Mouse (Mus musculus) midbrain, embryonic 16.5 days (tissue): ENCODE results near the gene Ubp1. TPM values are rescaled to one million over a fixed set of nuclear protein-coding genes. Genes with fewer than 3 reads are reported as not detected.

ENCODE experiments used
- ATAC-seq: fragments of 200-750 bp; cut with Nextera tagmentation; 2 replicates; pipeline ENCODE4 v1.8.0; 2017; ENCODE audit warnings: moderate TSS enrichment
- H3K27ac ChIP-seq: fragments of 300-500 bp; sonication (generic); 2 replicates; pipeline ENCODE4 v1.5.1; 2014; ENCODE audit warnings: mild to moderate bottlenecking, low read length, mixed read lengths
- H3K27me3 ChIP-seq: fragments of 300-500 bp; sonication (generic); 2 replicates; pipeline ENCODE4 v1.6.1; 2014; ENCODE audit warnings: low read depth, low read length, mixed read lengths; ENCODE audit not compliant: control insufficient read depth, insufficient read depth
- H3K36me3 ChIP-seq: fragments of 300-500 bp; sonication (generic); 2 replicates; pipeline ENCODE4 v1.6.1; 2014; ENCODE audit warnings: mild to moderate bottlenecking, low read length, moderate library complexity, mixed read lengths; ENCODE audit not compliant: control insufficient read depth, insufficient read depth
- H3K4me1 ChIP-seq: fragments of 300-500 bp; sonication (generic); 2 replicates; pipeline ENCODE4 v1.6.1; 2014; ENCODE audit warnings: mild to moderate bottlenecking, low read length, mixed read lengths; ENCODE audit not compliant: control insufficient read depth, insufficient read depth
- H3K4me2 ChIP-seq: fragments of 300-500 bp; sonication (generic); 2 replicates; pipeline ENCODE4 v1.6.1; 2014; ENCODE audit warnings: mild to moderate bottlenecking, low read length, mixed read lengths
- H3K4me3 ChIP-seq: fragments of 300-500 bp; sonication (generic); 2 replicates; pipeline ENCODE4 v1.5.1; 2014; ENCODE audit warnings: low read depth, mild to moderate bottlenecking, low read length, moderate library complexity, mixed read lengths
- H3K9ac ChIP-seq: fragments of 300-500 bp; sonication (generic); 2 replicates; pipeline ENCODE4 v1.6.1; 2014; ENCODE audit warnings: low read depth, low read length, mixed read lengths
- H3K9me3 ChIP-seq: fragments of 300-500 bp; sonication (generic); replicated peaks from 2 replicates; pipeline ENCODE4 v1.6.1; 2014; ENCODE audit warnings: mild to moderate bottlenecking, low read length, mixed read lengths; ENCODE audit not compliant: control insufficient read depth, poor library complexity, severe bottlenecking
- WGBS: fragments of 180-500 bp; shearing (Covaris S2); extraction: QIAGEN DNeasy Blood & Tissue Kit; methylation state at CpG from one replicate; pipeline ENCODE4 v1.1.7; 2014; 5-methylcytosine and 5-hydroxymethylcytosine counted together
- polyA plus RNA-seq: library from polyadenylated mRNA; unstranded; fragments of >200 nt; fragmentation: Nextera tagmentation; extraction: Ambion mirVana; gene quantifications from 2 replicates; pipeline ENCODE4 v1.2.1, GENCODE M21; 2015

Ubp1 gene
- polyA plus RNA-seq, 1 experiment from 2014 or later = 26.9 TPM

DNA sequence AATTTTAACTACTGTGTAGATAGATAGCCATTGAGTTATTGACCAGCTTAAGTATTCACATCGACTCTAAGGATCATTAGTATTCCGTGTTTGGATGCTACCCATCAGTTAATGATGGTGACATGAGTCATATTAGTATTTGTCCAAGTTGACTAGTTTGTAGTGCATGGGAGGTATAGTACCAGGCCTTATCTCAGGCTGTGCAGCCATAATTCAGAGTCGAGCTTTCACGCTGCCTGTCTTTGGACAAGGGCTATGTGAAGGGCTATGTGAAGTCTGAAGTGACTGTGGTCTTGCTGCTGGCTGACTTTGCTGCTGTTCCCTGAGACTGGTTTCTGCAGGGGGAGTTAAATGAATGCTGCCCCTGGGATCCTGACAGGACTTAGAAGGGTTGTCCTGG is 27.0 kb downstream of the Ubp1 start:
- H3K36me3 ChIP-seq = peaks cover 14% of the 10 kb centered on the region; the same call in 1 of the 2 replicates
- H3K27ac ChIP-seq = no peak overlapping the region
- H3K27me3 ChIP-seq = no peaks in the 10 kb centered on the region
- H3K4me1 ChIP-seq = no peaks in the 10 kb centered on the region
- H3K9ac ChIP-seq = no peak overlapping the region
- H3K9me3 ChIP-seq = no peaks in the 10 kb centered on the region
- H3K4me2 ChIP-seq = no peak overlapping the region
- 97% methylated on average over 4 of the region's 4 CpGs for WGBS
- no peak for ATAC-seq
- H3K4me3 ChIP-seq = no peak overlapping the region

DNA sequence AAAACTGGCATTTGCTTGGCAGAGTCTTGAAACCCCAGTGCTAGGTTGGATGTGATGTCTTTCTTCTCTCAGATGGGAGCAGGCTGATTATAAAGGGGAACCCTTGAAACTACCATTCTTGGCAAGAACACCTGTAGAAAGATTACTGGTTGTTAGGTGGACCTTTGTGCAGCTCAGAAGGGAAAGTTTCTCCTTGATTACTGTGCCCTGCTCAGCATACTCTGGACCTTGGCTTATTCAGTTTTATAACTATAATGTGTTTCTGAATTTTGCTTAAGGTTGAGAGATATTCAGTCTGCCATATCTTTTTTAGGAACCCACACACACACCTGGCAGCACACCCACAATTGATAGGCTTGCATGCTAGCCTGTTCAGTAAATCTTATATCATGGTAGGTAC is 33.0 kb downstream of the Ubp1 start:
- Histone ChIP-seq H3K4me3 (no peak overlapping the region), H3K27ac (no peak overlapping the region), H3K36me3 (peaks cover 24% of the 10 kb centered on the region), H3K9me3 (no peaks in the 10 kb centered on the region), H3K9ac (no peak overlapping the region), H3K4me2 (no peak overlapping the region), H3K27me3 (no peaks in the 10 kb centered on the region), H3K4me1 (no peaks in the 10 kb centered on the region)
- no peak for ATAC-seq

DNA sequence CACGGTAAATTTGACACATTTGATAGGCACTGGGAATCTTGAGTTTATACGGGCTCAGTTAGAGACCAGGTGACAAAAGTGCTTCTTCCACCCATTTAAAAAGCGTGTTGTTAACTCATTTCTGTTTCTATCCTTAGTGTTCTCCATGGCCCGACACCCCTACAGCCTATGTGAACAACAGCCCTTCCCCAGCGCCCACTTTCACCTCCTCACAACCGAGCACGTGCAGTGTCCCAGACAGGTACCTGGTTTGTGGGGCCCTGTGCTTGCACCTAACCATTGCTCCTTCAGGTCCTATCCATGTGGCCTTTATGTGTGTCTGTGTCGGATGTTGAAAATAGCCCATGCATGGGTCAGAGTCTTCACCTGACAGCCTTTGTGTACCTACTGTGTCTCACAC is 33.7 kb downstream of the Ubp1 start:
- Histone ChIP-seq H3K36me3 (peaks cover 26% of the 10 kb centered on the region), H3K9me3 (no peaks in the 10 kb centered on the region), H3K4me1 (no peaks in the 10 kb centered on the region), H3K4me3 (no peak overlapping the region), H3K4me2 (no peak overlapping the region), H3K9ac (no peak overlapping the region), H3K27ac (no peak overlapping the region), H3K27me3 (no peaks in the 10 kb centered on the region)
- 96% methylated on average over 8 of the region's 8 CpGs for WGBS
- no peak for ATAC-seq

DNA sequence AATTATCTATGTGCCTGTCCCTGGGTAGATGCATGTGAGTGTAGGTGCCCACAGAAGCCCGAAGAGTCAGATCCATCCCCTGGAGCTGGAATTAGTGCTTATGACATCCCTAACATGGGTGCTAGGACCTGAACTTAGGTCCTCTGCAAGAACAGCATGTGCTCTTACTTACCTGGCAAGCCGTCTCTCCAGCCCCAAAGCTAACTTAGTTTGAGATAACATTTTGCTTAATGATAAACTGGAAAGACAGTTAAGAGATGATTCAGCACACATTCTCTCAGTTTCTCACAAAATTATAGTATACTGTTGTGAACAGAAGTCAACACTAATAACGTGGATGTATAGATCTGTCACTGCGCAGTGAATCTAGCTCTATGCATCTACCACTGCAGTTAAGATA is 36.1 kb downstream of the Ubp1 start:
- whole genome bisulfite sequencing = 97% methylated on average over 4 of the region's 4 CpGs
- Histone ChIP-seq H3K36me3 (peaks cover 32% of the 10 kb centered on the region), H3K4me1 (no peaks in the 10 kb centered on the region), H3K4me3 (no peak overlapping the region), H3K9me3 (no peaks in the 10 kb centered on the region), H3K27ac (no peak overlapping the region), H3K4me2 (no peak overlapping the region), H3K27me3 (no peaks in the 10 kb centered on the region), H3K9ac (no peak overlapping the region)
- ATAC-seq = no peak

DNA sequence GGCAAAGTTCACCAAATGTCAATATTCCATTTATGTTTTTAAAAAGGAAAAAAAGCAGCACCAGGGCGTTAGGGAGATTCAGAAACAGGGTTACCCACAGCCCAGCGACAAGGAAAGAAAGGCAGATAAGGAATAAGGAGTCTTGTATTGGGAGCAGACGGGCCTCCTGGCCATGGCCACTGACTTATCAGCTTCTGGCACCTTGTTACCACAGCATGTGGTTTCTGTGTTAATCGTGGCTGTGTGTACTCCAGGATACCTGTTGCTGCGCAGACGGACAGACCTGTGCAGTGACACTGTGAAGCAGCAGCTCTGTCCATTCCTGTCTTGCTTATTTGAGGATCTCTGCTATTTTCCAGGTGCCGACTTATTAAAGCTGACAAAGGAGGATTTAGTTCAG is 38.2 kb downstream of the Ubp1 start:
- H3K27me3 ChIP-seq = no peaks in the 10 kb centered on the region
- H3K4me1 ChIP-seq = no peaks in the 10 kb centered on the region
- H3K36me3 ChIP-seq = peaks cover 38% of the 10 kb centered on the region
- 93% methylated on average over 7 of the region's 7 CpGs for WGBS
- no peak overlapping the region for H3K4me2 ChIP-seq
- no peak overlapping the region for H3K27ac ChIP-seq
- H3K9me3 ChIP-seq = no peaks in the 10 kb centered on the region
- H3K9ac ChIP-seq = no peak overlapping the region
- no peak overlapping the region for H3K4me3 ChIP-seq
- no peak for ATAC-seq

DNA sequence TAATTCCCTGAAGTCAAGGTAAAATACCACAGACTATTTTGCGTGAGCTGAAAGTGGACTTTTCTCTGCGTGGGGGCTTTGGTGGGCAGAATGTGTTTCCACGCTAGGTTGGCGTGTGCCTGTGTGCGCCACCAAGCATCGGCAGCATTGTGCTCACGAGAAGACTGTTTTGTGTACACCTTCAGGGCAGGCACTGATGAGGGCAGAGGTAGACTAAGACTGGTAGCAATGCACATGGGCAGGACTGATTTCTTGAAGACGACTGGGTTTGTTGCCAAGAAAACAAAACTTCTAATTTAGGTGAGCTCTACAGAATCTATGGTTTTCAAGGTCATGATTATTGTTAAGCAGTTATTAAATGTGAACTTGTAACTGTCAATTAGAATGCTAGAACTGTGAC is 38.7 kb downstream of the Ubp1 start:
- ATAC-seq = no peak
- H3K9me3 ChIP-seq = no peaks in the 10 kb centered on the region
- 95% methylated on average over 8 of the region's 8 CpGs for WGBS
- H3K4me3 ChIP-seq = no peak overlapping the region
- H3K4me2 ChIP-seq = no peak overlapping the region
- H3K27me3 ChIP-seq = no peaks in the 10 kb centered on the region
- no peak overlapping the region for H3K9ac ChIP-seq
- H3K4me1 ChIP-seq = no peaks in the 10 kb centered on the region
- H3K36me3 ChIP-seq = peaks cover 39% of the 10 kb centered on the region
- H3K27ac ChIP-seq = no peak overlapping the region

DNA sequence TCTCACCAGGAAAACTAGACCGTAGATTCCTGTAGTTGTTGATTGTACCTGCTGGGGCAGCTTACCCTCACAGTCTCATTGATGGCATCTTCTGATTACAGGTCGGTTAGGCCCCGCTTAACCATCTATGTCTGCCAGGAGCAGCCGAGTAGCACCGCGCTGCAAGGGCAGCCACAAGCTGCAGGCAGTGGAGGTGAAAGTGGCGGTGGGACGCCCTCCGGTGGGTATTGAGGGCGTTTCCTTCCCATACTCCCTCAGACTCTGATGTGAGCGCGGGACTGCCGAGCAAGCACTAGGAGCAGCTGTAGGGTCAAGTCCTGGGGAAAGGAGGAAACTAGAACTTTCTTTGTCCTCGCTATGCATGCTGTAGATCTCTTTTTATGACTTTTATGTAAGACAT is 39.3 kb downstream of the Ubp1 start:
- H3K27ac ChIP-seq = no peak overlapping the region
- no peaks in the 10 kb centered on the region for H3K4me1 ChIP-seq
- no peak overlapping the region for H3K4me2 ChIP-seq
- peaks cover 42% of the 10 kb centered on the region for H3K36me3 ChIP-seq
- 92% methylated on average over 14 of the region's 14 CpGs for WGBS
- no peak overlapping the region for H3K4me3 ChIP-seq
- H3K27me3 ChIP-seq = no peaks in the 10 kb centered on the region
- H3K9me3 ChIP-seq = no peaks in the 10 kb centered on the region
- no peak for ATAC-seq
- H3K9ac ChIP-seq = no peak overlapping the region

DNA sequence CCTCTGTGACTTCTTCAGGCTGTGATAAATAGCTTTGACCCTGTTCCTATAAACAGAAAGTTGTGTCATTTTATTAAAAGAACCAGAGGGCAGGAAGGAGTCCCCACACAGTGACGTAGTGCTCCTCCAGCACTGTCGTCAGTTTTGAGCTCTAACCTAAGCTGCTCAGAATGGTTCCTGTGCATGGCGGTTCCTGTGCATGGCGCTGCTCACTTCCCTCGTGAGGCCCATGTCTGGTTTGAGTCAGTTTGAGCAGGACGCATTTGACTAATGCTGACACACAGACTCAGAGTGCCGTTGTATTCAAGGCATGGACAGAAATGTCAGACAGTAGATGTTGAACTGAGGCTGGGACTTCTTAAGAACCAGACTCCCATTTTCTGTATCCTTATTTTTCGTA is 40.9 kb downstream of the Ubp1 start:
- 80% methylated on average over 8 of the region's 8 CpGs for WGBS
- H3K4me2 ChIP-seq = no peak overlapping the region
- no peak overlapping the region for H3K27ac ChIP-seq
- H3K4me1 ChIP-seq = no peaks in the 10 kb centered on the region
- no peak for ATAC-seq
- no peak overlapping the region for H3K4me3 ChIP-seq
- no peaks in the 10 kb centered on the region for H3K27me3 ChIP-seq
- peaks cover 46% of the 10 kb centered on the region for H3K36me3 ChIP-seq
- no peaks in the 10 kb centered on the region for H3K9me3 ChIP-seq
- H3K9ac ChIP-seq = no peak overlapping the region

DNA sequence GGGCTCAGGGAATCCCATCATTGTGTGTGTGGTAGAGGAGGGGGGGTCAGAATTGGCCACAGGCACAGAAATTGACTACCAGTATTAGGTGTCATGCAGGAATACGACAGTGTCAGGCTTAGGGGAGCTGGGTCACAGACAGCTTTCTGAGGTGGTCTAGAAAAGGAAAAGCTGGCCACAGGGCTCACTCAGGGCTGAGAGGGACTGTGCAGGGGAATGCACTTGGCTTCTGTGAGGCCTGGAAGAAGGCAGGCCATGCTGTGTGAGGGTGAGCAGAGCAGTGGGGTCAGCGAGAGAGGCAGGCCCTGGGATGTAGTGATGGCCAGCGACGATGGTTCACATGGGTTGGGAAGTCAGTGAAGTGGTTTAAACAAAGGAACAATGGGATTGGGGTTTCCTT is 43.1 kb downstream of the Ubp1 start:
- peaks cover 37% of the 10 kb centered on the region for H3K36me3 ChIP-seq
- H3K9me3 ChIP-seq = no peaks in the 10 kb centered on the region
- WGBS = 80% methylated on average over 4 of the region's 4 CpGs
- no peak overlapping the region for H3K9ac ChIP-seq
- H3K27ac ChIP-seq = 0 out of 2 replicates have a peak overlapping the region, but pooled peaks have one; percentile 17
- no peak overlapping the region for H3K4me2 ChIP-seq
- H3K27me3 ChIP-seq = no peaks in the 10 kb centered on the region
- H3K4me1 ChIP-seq = no peaks in the 10 kb centered on the region
- H3K4me3 ChIP-seq = no peak overlapping the region
- no peak for ATAC-seq

DNA sequence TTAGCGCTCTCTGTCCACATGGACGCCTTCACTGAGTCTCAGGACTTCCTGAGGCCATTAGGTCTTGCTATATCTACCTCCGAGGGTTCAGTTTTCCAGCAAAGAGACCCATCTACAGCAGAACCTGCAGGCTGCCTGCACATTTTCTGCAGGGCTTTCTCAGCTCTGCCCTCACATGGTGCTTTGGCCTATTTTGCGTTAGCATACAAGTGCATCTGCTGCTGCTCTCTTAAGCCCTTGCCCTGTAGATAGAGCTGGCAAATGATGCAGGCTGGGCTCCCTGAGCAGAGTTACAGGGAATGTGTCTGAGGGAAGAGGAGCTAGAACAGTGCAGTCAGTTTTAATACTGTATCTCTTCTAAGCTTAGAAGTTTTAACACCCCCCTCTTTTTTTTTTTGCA is 44.2 kb downstream of the Ubp1 start:
- ATAC-seq = no peak
- Histone ChIP-seq H3K27ac (no peak overlapping the region), H3K4me3 (no peak overlapping the region), H3K27me3 (no peaks in the 10 kb centered on the region), H3K36me3 (peaks cover 30% of the 10 kb centered on the region), H3K9ac (no peak overlapping the region), H3K4me2 (no peak overlapping the region), H3K9me3 (no peaks in the 10 kb centered on the region), H3K4me1 (no peaks in the 10 kb centered on the region)
- 90% methylated on average over 4 of the region's 4 CpGs for WGBS
